Mouse (Mus musculus) forebrain, postnatal 0 days (tissue): Measurements from ENCODE around the gene Fcrl6. TPM values are rescaled to one million over a fixed set of nuclear protein-coding genes. Genes with fewer than 3 reads are reported as not detected.

Source experiments
- ATAC-seq: fragments of 200-750 bp; cut with Nextera tagmentation; 2 replicates; pipeline ENCODE4 v1.8.0; 2017; ENCODE audit warnings: mild to moderate bottlenecking, moderate library complexity
- DNase-seq: peaks from one replicate; pipeline ENCODE4 v3.0.0-alpha.2; 2015
- H3K27ac ChIP-seq: fragments of 300-500 bp; sonication (generic); 2 replicates; pipeline ENCODE4 v1.5.1; 2014; ENCODE audit warnings: low read depth, mild to moderate bottlenecking, antibody characterized with exemption, low read length, moderate library complexity, mixed read lengths
- H3K27me3 ChIP-seq: fragments of 300-500 bp; sonication (generic); 2 replicates; pipeline ENCODE4 v1.6.1; 2014; ENCODE audit warnings: mild to moderate bottlenecking, low read length, mixed read lengths; ENCODE audit not compliant: insufficient read depth
- H3K36me3 ChIP-seq: fragments of 300-500 bp; sonication (generic); 2 replicates; pipeline ENCODE4 v1.6.1; 2014; ENCODE audit warnings: mild to moderate bottlenecking, moderate library complexity; ENCODE audit not compliant: insufficient read depth
- H3K4me1 ChIP-seq: fragments of 300-500 bp; sonication (generic); 2 replicates; pipeline ENCODE4 v1.6.1; 2014; ENCODE audit warnings: antibody characterized with exemption; ENCODE audit not compliant: insufficient read depth
- H3K4me2 ChIP-seq: fragments of 300-500 bp; sonication (generic); 2 replicates; pipeline ENCODE4 v1.6.1; 2014; ENCODE audit warnings: low read depth, mild to moderate bottlenecking, moderate library complexity
- H3K4me3 ChIP-seq: fragments of 300-500 bp; sonication (generic); 2 replicates; pipeline ENCODE4 v1.5.1; 2014; ENCODE audit warnings: low read depth, low read length, mixed read lengths
- H3K9ac ChIP-seq: fragments of 300-500 bp; sonication (generic); 2 replicates; pipeline ENCODE4 v1.6.1; 2014; ENCODE audit warnings: mild to moderate bottlenecking
- H3K9me3 ChIP-seq: fragments of 300-500 bp; sonication (generic); 2 replicates; pipeline ENCODE4 v1.6.1; 2016; ENCODE audit warnings: low read length
- CTCF ChIP-seq: sonication (generic); IDR thresholded peaks from 2 replicates; pipeline ENCODE4 v1.5.1; 2016; ENCODE audit warnings: antibody characterized with exemption, control low read depth, low read depth
- WGBS: fragments of 180-500 bp; shearing (Covaris S2); extraction: QIAGEN DNeasy Blood & Tissue Kit; methylation state at CpG from one replicate; pipeline ENCODE4 v1.1.7; 2014; 5-methylcytosine and 5-hydroxymethylcytosine counted together
- polyA plus RNA-seq: library from polyadenylated mRNA; unstranded; fragments of >200 nt; fragmentation: Nextera tagmentation; extraction: Ambion mirVana; gene quantifications from 2 replicates; pipeline ENCODE4 v1.2.1, GENCODE M21; 2015
- total RNA-seq: library from RNA; depleted of rRNA; stranded (reverse); fragments of >200 nt; gene quantifications from 2 replicates; pipeline ENCODE4 v1.2.3, GENCODE M21; 2014; rRNA removed

The Fcrl6 gene
- total RNA-seq = not detected in 2 replicates
- 0.18 TPM in 1 of 2 replicates, not detected in the other for polyA plus RNA-seq

DNA sequence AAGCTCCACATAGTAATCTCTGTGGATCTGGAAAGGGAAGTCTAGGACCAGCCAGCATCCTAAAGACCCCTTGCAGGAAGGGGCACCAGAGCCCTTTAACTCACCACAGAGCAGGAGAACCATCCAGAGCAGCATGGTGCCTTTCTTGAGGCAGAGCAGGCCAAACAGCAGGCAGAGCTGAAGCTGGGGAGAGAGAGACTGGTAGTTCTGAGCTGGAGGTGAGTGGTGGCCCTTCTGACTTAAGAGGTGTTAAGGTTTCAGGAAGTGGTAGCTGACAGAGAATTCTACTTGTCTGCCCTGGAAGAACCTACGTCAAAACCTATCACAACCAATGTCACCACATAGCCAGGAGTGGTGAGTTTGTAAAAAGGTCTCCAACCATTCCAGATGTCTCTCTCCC is at the start of gene Fcrl6:
Gene Fcrl6 (minus strand): TSS at position 226 of the 400 bp plus-strand sequence.
- no peak for TF ChIP-seq CTCF
- H3K9me3 ChIP-seq = no peaks in the 10 kb centered on the region
- H3K27me3 ChIP-seq = no peaks in the 10 kb centered on the region
- DNase-seq (no peak), ATAC-seq (no peak)
- H3K4me3 ChIP-seq = no peak within 1 kb of the TSS
- no peak within 1 kb of the TSS for H3K9ac ChIP-seq
- no peak within 1 kb of the TSS for H3K27ac ChIP-seq
- no peaks in the 10 kb centered on the region for H3K4me1 ChIP-seq
- no peak within 1 kb of the TSS for H3K4me2 ChIP-seq
- H3K36me3 ChIP-seq = no peaks in the 10 kb centered on the region
- WGBS = 100% methylated on average over 1 of the region's 1 CpGs

DNA sequence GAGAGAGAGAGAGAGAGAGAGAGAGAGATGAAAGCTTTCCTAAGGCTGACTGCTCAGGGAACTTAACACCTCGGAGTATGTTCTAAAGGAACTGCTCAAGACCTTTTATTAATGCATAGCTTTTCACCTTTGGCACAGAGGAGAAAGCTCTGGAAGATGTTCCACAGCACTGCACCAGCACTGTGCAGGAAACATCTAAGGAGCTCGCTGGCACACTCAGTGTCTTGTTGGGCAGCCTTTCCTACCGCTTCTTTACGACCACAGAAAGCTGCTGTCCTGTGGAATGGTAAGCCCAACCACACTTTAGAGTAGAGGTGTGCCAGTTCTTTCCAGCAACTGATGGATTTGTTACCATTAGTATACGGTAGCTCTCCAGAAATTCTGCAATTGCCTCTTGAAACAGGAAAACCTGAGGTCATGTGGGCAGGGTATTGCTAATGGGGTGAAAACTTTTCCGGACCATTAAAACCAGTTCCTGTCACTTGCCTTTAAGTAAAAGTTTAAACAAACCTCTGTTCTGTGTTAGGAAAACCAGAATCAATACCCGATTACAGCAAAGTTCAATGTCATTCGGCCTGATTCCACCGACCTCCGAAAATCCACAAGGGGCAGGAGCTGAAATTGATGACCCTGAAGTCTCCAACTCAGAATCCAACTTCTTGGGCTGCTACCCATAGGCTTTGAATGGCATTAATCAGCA is 49.1 kb upstream of the Fcrl6 start:
- ATAC-seq (no peak), DNase-seq (no peak)
- no peak overlapping the region for H3K4me3 ChIP-seq
- TF ChIP-seq CTCF = no peak
- no peak overlapping the region for H3K9ac ChIP-seq
- H3K27ac ChIP-seq = no peak overlapping the region
- no peaks in the 10 kb centered on the region for H3K9me3 ChIP-seq
- H3K27me3 ChIP-seq = no peaks in the 10 kb centered on the region
- H3K36me3 ChIP-seq = no peaks in the 10 kb centered on the region
- 90% methylated on average over 10 of the region's 10 CpGs for WGBS
- no peak overlapping the region for H3K4me2 ChIP-seq
- H3K4me1 ChIP-seq = no peaks in the 10 kb centered on the region

- WGBS = 62% methylated on average over 8 of the region's 8 CpGs
- H3K9ac ChIP-seq = no peak overlapping the region
- peak; percentile 40 for TF ChIP-seq CTCF
- H3K9me3 ChIP-seq = no peaks in the 10 kb centered on the region
- no peak overlapping the region for H3K4me2 ChIP-seq
- ATAC-seq (no peak), DNase-seq (no peak)
- no peaks in the 10 kb centered on the region for H3K4me1 ChIP-seq
- H3K4me3 ChIP-seq = no peak overlapping the region
- H3K36me3 ChIP-seq = no peaks in the 10 kb centered on the region
- no peak overlapping the region for H3K27ac ChIP-seq
- no peaks in the 10 kb centered on the region for H3K27me3 ChIP-seq
Measured at GRCm38 (mm10) chr1:172650519-172651287, 48.4 kb upstream of the Fcrl6 start.

GRCm38 (mm10) chr1:172649396-172649795 is 47.0 kb upstream of the Fcrl6 start:
- H3K4me3 ChIP-seq = no peak overlapping the region
- H3K36me3 ChIP-seq = no peaks in the 10 kb centered on the region
- DNase-seq = no peak
- no peaks in the 10 kb centered on the region for H3K9me3 ChIP-seq
- H3K9ac ChIP-seq = no peak overlapping the region
- no peak for ATAC-seq
- no peak overlapping the region for H3K27ac ChIP-seq
- WGBS = 85% methylated on average over 9 of the region's 9 CpGs
- no peak for TF ChIP-seq CTCF
- no peak overlapping the region for H3K4me2 ChIP-seq
- H3K27me3 ChIP-seq = no peaks in the 10 kb centered on the region
- no peaks in the 10 kb centered on the region for H3K4me1 ChIP-seq

DNA sequence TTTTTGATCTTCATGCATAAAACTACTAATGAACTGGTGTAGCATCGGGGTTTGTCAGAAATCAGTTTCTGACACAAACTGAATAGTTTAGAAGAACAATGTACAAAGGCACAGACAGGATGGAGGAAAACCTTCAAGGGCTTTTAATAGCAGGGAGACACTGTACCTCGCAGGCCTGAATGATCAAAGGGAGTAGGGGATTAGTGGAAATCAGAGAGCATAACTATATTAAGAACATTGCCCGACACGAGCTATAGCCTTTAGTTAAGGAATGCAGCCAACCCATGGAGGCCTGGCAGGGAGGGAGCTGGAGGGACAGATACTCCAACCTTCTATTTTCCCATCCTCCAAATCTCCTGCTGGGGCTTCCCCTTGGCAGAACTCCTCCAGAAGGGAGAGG is 44.9 kb upstream of the Fcrl6 start:
- no peak for DNase-seq
- Histone ChIP-seq H3K27me3 (no peaks in the 10 kb centered on the region), H3K36me3 (no peaks in the 10 kb centered on the region), H3K9ac (no peak overlapping the region), H3K4me3 (no peak overlapping the region), H3K27ac (no peak overlapping the region), H3K9me3 (no peaks in the 10 kb centered on the region), H3K4me2 (no peak overlapping the region), H3K4me1 (no peaks in the 10 kb centered on the region)
- TF ChIP-seq CTCF = no peak
- ATAC-seq = no peak
- WGBS = 26% methylated on average over 4 of the region's 4 CpGs

DNA sequence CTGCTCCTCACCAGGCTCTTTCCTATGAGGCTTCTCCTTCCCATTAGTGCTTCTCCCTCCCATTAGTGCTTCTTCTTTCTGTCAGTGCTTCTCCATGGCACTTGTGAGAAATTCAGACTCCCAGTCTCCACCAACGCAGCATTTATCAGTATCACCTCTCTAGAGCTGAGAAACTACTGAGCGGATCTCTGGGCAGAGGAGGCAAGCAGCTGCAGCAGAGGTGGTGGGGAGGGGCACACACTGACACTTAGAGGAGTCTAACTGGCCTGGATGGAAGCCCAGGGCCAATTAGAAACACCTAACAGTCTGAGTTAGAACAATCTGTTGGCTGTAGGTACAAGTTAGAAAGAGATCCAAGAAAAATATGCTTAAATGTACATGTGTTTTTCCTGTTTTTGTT is 36.4 kb upstream of the Fcrl6 start:
- Histone ChIP-seq H3K4me1 (no peaks in the 10 kb centered on the region), H3K27me3 (no peaks in the 10 kb centered on the region), H3K4me2 (no peak overlapping the region), H3K27ac (no peak overlapping the region), H3K36me3 (no peaks in the 10 kb centered on the region), H3K9ac (no peak overlapping the region), H3K4me3 (no peak overlapping the region), H3K9me3 (no peaks in the 10 kb centered on the region)
- DNase-seq = no peak
- ATAC-seq = no peak
- WGBS = 55% methylated on average over 2 of the region's 2 CpGs
- TF ChIP-seq CTCF = no peak

- Histone ChIP-seq H3K4me2 (no peak overlapping the region), H3K4me1 (no peaks in the 10 kb centered on the region), H3K9ac (no peak overlapping the region), H3K27me3 (no peaks in the 10 kb centered on the region), H3K27ac (no peak overlapping the region), H3K36me3 (no peaks in the 10 kb centered on the region), H3K4me3 (no peak overlapping the region), H3K9me3 (no peaks in the 10 kb centered on the region)
- DNase-seq (no peak), ATAC-seq (no peak)
- TF ChIP-seq CTCF = peak; percentile 52
- WGBS = 71% methylated on average over 4 of the region's 4 CpGs
Measured at GRCm38 (mm10) chr1:172637801-172638200, 35.5 kb upstream of the Fcrl6 start.
